Mouse (Mus musculus) cerebellum, adult 2 months (tissue): ENCODE measurements around the gene Serpinb9.
"Not testable (repeated sequence)": the region's sequence is repeated elsewhere in the genome, so short reads cannot be mapped to it uniquely, and the experiment has no call there.

Source experiments
- CTCF ChIP-seq: fragments of 200-500 bp; IDR thresholded peaks from 2 replicates; pipeline ENCODE4 v1.5.1; 2011; ENCODE audit warnings: low read depth, mild to moderate bottlenecking, control low read depth, low read length, moderate library complexity, borderline replicate concordance; ENCODE audit not compliant: insufficient read depth
- POLR2A ChIP-seq: fragments of 200-500 bp; IDR thresholded peaks from 2 replicates; pipeline ENCODE4 v1.6.1; 2011; ENCODE audit warnings: low read length, control low read depth, borderline replicate concordance; ENCODE audit not compliant: insufficient read depth

- TF ChIP-seq POLR2A, CTCF: not testable (repeated sequence)
Observed at GRCm38 (mm10) chr13:32958521-32958920, 44.5 kb upstream of the Serpinb9 start.
